Mouse (Mus musculus): ENCODE results near the gene Trp53rka. TPM values are rescaled to one million over a fixed set of nuclear protein-coding genes. Genes with fewer than 3 reads are reported as not detected.

Trp53rka gene
- total and polyA plus RNA-seq, 2 experiments, result 4.1 to 11.3 TPM

DNA sequence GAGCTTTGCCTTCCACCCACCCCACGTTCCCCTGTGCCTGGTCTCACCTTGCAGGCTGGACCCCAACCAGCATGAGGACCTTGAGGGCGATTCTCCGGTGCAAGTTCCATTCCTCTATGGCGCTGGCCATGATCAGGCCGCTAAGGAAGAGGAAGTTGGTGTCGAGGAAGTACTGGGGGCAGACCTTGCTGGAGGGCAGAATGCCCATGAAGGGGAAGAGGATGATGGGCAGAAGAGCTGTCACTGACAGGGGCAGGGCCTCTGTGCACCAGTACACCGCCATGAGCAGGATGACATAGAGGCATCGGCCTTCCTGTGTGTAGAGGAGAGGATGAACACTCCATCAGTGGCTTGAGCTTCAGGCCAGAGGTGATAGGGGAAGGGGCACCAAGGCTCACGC lies 44.6 kb downstream of the Trp53rka start:
- Histone ChIP-seq H3K27ac (replicated peaks; ENCODE audit: insufficient read depth, low read depth, low read length) (no peak overlapping the region), H3K36me3 (ENCODE audit: control insufficient read depth, insufficient read depth, low read length) (no peaks in the 10 kb centered on the region), H3K9ac (ENCODE audit: low read depth, low read length) (no peak overlapping the region), H3K4me1 (ENCODE audit: control insufficient read depth, insufficient read depth, low read length) (no peaks in the 10 kb centered on the region), H3K27me3 (ENCODE audit: control insufficient read depth, insufficient read depth, low read length) (no peaks in the 10 kb centered on the region), H3K79me2 (ENCODE audit: control insufficient read depth, insufficient read depth, low read length) (no peaks in the 10 kb centered on the region), H3K4me3 (ENCODE audit: insufficient read depth, low read depth, low read length) (no peak overlapping the region)
- 89% methylated on average over 9 of the region's 9 CpGs for WGBS
- DNase-seq (ENCODE audit: extremely low read depth, low read depth, low spot score), result no peak
- TF ChIP-seq POLR2A (IDR thresholded peaks at IDR 0.05; ENCODE audit: extremely low read depth, insufficient read depth, low read length) (no peak), CTCF (IDR thresholded peaks at IDR 0.05; ENCODE audit: low read depth, low read length) (no peak)

DNA sequence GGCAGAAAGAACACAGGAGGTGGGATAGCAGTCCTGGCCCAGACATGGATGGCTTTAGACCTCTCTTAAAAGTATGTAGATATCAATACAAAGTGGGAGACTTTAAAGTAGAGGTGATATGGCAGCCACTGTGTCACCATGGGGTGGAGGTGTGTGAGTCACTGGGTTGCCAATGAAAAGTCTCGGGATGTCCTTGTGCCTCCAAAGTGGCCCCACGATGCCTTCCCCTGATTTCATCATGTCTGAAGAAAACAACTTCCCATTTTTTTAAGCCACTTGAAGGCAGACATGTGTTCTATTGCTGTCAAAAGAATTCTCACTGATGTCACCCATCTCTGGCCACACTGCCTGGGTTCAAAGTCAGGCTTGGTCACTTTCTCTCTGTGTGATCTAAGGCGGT lies 48.3 kb downstream of the Trp53rka start:
- H3K27ac ChIP-seq (replicated peaks; ENCODE audit: insufficient read depth, low read depth, low read length), result no peak overlapping the region
- H3K4me3 ChIP-seq (ENCODE audit: insufficient read depth, low read depth, low read length), result no peak overlapping the region
- WGBS, result 68% methylated on average over 3 of the region's 3 CpGs
- no peaks in the 10 kb centered on the region for H3K79me2 ChIP-seq (ENCODE audit: control insufficient read depth, insufficient read depth, low read length)
- H3K4me1 ChIP-seq (ENCODE audit: control insufficient read depth, insufficient read depth, low read length), result peaks cover 5% of the 10 kb centered on the region
- TF ChIP-seq CTCF (IDR thresholded peaks at IDR 0.05; ENCODE audit: low read depth, low read length) (no peak), POLR2A (IDR thresholded peaks at IDR 0.05; ENCODE audit: extremely low read depth, insufficient read depth, low read length) (no peak)
- no peak overlapping the region for H3K9ac ChIP-seq (ENCODE audit: low read depth, low read length)
- DNase-seq (ENCODE audit: extremely low read depth, low read depth, low spot score), result no peak
- no peaks in the 10 kb centered on the region for H3K36me3 ChIP-seq (ENCODE audit: control insufficient read depth, insufficient read depth, low read length)
- no peaks in the 10 kb centered on the region for H3K27me3 ChIP-seq (ENCODE audit: control insufficient read depth, insufficient read depth, low read length)

DNA sequence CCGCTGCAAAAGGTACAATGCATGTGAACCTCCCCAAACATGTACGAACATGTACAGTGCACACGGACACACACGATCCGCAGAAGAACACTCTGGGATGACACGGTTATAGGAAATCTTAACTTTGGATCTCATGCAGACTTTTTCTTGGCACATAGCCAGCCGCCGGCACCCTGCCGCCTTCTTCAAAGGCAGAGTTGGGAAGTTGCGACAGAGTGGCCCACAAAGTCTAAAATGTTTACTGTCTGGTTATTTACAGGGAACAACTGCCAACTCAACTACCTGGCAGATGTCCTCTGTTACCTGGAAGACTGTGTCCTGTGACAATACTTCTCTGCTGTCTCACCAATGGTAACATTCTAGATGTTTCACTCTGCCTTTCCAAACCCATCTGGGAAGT lies 50.1 kb downstream of the Trp53rka start:
- no peak overlapping the region for H3K27ac ChIP-seq (replicated peaks; ENCODE audit: insufficient read depth, low read depth, low read length)
- peaks cover 8% of the 10 kb centered on the region for H3K4me1 ChIP-seq (ENCODE audit: control insufficient read depth, insufficient read depth, low read length)
- no peaks in the 10 kb centered on the region for H3K27me3 ChIP-seq (ENCODE audit: control insufficient read depth, insufficient read depth, low read length)
- H3K36me3 ChIP-seq (ENCODE audit: control insufficient read depth, insufficient read depth, low read length), result no peaks in the 10 kb centered on the region
- no peak overlapping the region for H3K9ac ChIP-seq (ENCODE audit: low read depth, low read length)
- TF ChIP-seq POLR2A (IDR thresholded peaks at IDR 0.05; ENCODE audit: extremely low read depth, insufficient read depth, low read length) (no peak), CTCF (IDR thresholded peaks at IDR 0.05; ENCODE audit: low read depth, low read length) (no peak)
- H3K4me3 ChIP-seq (ENCODE audit: insufficient read depth, low read depth, low read length), result no peak overlapping the region
- H3K79me2 ChIP-seq (ENCODE audit: control insufficient read depth, insufficient read depth, low read length), result no peaks in the 10 kb centered on the region
- DNase-seq (ENCODE audit: extremely low read depth, low read depth, low spot score), result peak; percentile 94
- 24% methylated on average over 10 of the region's 10 CpGs for WGBS

DNA sequence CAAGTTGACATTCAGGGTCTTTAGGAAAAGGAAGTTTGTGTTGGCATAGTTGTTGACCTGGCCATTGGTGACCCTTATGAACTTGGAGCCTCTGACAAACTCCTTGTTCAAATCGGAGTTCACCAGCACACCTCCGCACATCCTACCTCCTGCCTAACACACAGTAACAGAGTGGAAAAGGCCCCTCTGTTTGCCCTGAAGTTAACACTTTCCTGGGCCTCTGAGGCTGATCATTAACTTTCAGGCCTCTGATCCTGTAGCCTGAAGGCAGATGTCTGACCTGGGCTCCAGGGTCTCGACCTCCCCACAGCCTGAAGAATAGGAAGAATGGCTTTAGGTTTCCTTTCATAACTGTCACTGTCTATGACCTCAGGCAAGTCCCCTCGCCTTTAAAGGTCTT lies 51.5 kb downstream of the Trp53rka start:
- DNase-seq (ENCODE audit: extremely low read depth, low read depth, low spot score), result no peak
- no peak for TF ChIP-seq CTCF (IDR thresholded peaks at IDR 0.05; ENCODE audit: low read depth, low read length)
- Histone ChIP-seq H3K4me3 (ENCODE audit: insufficient read depth, low read depth, low read length) (no peak overlapping the region), H3K9ac (ENCODE audit: low read depth, low read length) (no peak overlapping the region), H3K4me1 (ENCODE audit: control insufficient read depth, insufficient read depth, low read length) (peaks cover 8% of the 10 kb centered on the region), H3K36me3 (ENCODE audit: control insufficient read depth, insufficient read depth, low read length) (no peaks in the 10 kb centered on the region), H3K27ac (replicated peaks; ENCODE audit: insufficient read depth, low read depth, low read length) (no peak overlapping the region), H3K27me3 (ENCODE audit: control insufficient read depth, insufficient read depth, low read length) (no peaks in the 10 kb centered on the region), H3K79me2 (ENCODE audit: control insufficient read depth, insufficient read depth, low read length) (no peaks in the 10 kb centered on the region)
- 43% methylated on average over 4 of the region's 4 CpGs for WGBS

Other genes starting within 250 kb of the Trp53rka start
- 13.5 and 17.2 TPM in 2 replicates for gene Slc35c2, start 205.5 kb downstream of the Trp53rka start, total RNA-seq (2014; rRNA removed)
- gene Slc35c2, start 205.5 kb downstream of the Trp53rka start, polyA plus RNA-seq (2012; rRNA removed), result 42.4 and 52.1 TPM in 2 replicates
- gene Elmo2, start 166.8 kb downstream of the Trp53rka start, total RNA-seq (2014; rRNA removed), result 5.2 and 7.0 TPM in 2 replicates
- gene Elmo2, start 166.8 kb downstream of the Trp53rka start, polyA plus RNA-seq (2012; rRNA removed), result 10.9 and 17.5 TPM in 2 replicates
- not detected in 2 replicates for gene Zfp663, start 124.6 kb downstream of the Trp53rka start, total RNA-seq (2014; rRNA removed)
- gene Zfp663, start 124.6 kb downstream of the Trp53rka start, polyA plus RNA-seq (2012; rRNA removed), result not detected in 2 replicates
- 0.65 and 0.74 TPM in 2 replicates for gene Zfp334, start 105.1 kb downstream of the Trp53rka start, total RNA-seq (2014; rRNA removed)
- gene Zfp334, start 105.1 kb downstream of the Trp53rka start, polyA plus RNA-seq (2012; rRNA removed), result 0.46 and 0.50 TPM in 2 replicates
- 0.07 and 0.28 TPM in 2 replicates for gene Ocstamp, start 92.9 kb downstream of the Trp53rka start, total RNA-seq (2014; rRNA removed)
- gene Ocstamp, start 92.9 kb downstream of the Trp53rka start, polyA plus RNA-seq (2012; rRNA removed), result 0.81 and 0.83 TPM in 2 replicates
- gene Slc13a3, start 20.1 kb downstream of the Trp53rka start, total RNA-seq (2014; rRNA removed), result 8.2 and 8.3 TPM in 2 replicates
- 16.1 and 28.1 TPM in 2 replicates for gene Slc13a3, start 20.1 kb downstream of the Trp53rka start, polyA plus RNA-seq (2012; rRNA removed)
- gene Slc2a10, start 10.5 kb upstream of the Trp53rka start, total RNA-seq (2014; rRNA removed), result 0.09 and 0.13 TPM in 2 replicates
- 0.11 and 0.22 TPM in 2 replicates for gene Slc2a10, start 10.5 kb upstream of the Trp53rka start, polyA plus RNA-seq (2012; rRNA removed)
- gene Eya2, start 101.7 kb upstream of the Trp53rka start, total RNA-seq (2014; rRNA removed), result 0.20 and 0.28 TPM in 2 replicates
- 0.30 and 0.78 TPM in 2 replicates for gene Eya2, start 101.7 kb upstream of the Trp53rka start, polyA plus RNA-seq (2012; rRNA removed)

Measured in liver, adult 2 months (tissue).